Mouse (Mus musculus) left cerebral cortex, postnatal 4 days (tissue): ENCODE data around the gene Shmt1. TPM values are rescaled to one million over a fixed set of nuclear protein-coding genes. Genes with fewer than 3 reads are reported as not detected.

Experiments used
- DNase-seq: peaks from one replicate; pipeline ENCODE4 v3.0.0-alpha.2; 2022
- intact Hi-C: fragments of 180-260 bp; cut with DNase I; formaldehyde crosslinking; loops from one replicate; pipeline ENCODE4 v1.15.1; 2025
- total RNA-seq, 2 experiments: library from RNA; stranded (reverse); gene quantifications; 2 replicates each; pipeline ENCODE4 v1.2.3; 2021

The Shmt1 gene
- total RNA-seq, 2 experiments from 2014 or later, result 4.4 to 5.5 TPM

- intact Hi-C loops, result no loop called here
- no peak for DNase-seq
Measured at GRCm38 (mm10) chr11:60799977-60800376, 11.5 kb downstream of the Shmt1 start.

DNA sequence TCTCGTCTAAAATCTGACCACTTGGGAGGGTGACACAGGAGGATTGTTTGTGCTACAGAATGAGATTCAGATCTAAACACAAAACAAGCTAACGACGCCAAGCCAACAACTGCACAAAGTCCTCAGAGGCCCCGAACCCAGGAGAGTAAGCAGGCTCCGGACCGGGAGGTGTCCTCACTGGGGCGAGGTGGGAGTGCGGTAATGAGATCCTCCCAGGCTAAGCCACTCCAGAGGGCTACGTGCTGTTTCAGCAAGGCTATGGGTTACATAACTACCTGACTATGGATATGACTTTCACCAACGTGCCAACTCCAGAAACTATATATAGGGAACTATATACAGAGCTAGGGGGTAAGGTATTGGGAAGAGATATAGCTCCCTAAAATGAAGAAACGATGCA is 15.2 kb downstream of the Shmt1 start:
- intact Hi-C loops, result no loop called here
- no peak for DNase-seq

DNA sequence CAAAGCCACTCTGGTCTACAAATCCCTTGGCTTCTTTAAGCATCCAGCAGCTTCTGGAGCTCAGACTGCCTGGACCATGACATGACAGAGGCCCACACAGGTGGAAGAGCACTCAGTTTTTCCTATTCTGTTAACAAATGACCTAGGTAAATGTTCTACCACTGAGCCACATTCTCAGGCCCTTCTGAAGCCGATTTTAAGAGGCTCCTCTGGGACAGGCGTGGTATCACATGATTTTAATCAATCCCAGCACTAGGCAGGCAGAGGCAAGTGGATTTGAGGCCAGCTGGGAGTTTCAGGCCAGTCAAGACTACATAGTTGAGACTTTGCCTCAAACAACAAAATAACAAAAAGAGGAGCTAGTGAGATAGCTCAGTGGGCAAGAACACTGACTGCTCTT is 21.0 kb downstream of the Shmt1 start:
- intact Hi-C loops, result no loop called here
- no peak for DNase-seq

- DNase-seq, result no peak
- intact Hi-C loops, result no loop called here
Measured at GRCm38 (mm10) chr11:60787595-60787994, 23.9 kb downstream of the Shmt1 start.

DNA sequence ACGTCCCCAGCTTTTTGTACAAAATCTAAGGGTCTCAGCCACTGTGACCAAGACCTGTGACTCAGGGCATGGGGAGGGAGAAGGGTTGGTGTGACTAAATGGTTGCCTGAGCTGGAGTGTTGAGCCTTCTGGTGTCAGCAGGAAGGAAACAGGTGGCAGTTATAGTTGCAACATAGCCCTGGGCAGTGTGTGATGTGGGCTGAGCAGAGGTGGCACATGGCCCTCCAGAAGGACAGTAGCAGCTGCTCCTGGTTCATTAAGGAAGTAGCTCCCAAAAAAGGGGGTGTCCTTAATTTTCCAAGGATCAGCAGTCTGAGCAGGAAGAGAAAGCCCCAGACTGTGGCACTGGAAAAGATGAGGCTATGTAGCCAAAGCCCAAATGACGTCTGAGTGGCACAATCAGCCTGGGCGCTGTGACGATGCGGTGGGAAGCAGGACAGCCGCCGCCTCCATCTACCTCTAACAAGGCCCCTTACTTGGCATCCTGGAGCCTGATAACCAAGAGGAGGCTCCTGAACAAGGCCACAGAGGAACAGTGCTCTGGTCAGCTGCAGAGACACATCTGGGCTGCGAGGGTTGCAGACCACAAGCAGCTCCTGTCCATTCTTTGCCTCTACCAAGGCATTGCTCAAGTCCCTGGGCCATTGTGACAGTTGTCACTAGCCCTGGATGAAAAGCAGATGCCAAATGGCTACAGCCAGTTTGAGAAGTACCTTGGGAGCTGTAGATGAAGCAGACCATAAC is 27.2 kb downstream of the Shmt1 start:
- intact Hi-C loops, result no loop called here
- no peak for DNase-seq

DNA sequence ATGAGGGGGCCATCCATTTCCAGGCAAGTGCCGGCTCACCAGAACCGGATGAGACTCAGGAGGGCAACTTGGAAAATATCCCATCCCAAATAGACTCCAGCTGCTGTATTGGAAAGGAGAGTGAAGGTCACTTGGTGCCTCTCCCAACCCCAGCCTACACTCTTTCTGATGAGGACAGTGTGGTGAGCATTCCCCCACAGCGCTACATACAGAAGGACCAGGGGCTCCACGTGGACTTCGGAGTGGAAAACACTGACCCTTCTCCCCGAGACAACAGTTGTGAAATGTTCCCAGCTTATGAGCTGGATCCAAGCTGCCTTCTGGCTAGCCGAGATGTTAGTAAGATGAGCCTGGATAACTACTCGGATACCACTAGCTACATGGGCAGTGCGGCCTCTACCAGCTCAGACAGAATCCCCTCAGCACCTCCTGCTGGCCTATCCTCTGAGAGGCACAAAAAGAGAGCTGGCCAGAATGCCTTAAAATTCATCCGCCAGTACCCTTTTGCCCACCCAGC is 31.8 kb downstream of the Shmt1 start:
- intact Hi-C loops, result no loop called here
- no peak for DNase-seq

- intact Hi-C loops, result no loop called here
- no peak for DNase-seq
Measured at GRCm38 (mm10) chr11:60777801-60778370, 33.6 kb downstream of the Shmt1 start.

DNA sequence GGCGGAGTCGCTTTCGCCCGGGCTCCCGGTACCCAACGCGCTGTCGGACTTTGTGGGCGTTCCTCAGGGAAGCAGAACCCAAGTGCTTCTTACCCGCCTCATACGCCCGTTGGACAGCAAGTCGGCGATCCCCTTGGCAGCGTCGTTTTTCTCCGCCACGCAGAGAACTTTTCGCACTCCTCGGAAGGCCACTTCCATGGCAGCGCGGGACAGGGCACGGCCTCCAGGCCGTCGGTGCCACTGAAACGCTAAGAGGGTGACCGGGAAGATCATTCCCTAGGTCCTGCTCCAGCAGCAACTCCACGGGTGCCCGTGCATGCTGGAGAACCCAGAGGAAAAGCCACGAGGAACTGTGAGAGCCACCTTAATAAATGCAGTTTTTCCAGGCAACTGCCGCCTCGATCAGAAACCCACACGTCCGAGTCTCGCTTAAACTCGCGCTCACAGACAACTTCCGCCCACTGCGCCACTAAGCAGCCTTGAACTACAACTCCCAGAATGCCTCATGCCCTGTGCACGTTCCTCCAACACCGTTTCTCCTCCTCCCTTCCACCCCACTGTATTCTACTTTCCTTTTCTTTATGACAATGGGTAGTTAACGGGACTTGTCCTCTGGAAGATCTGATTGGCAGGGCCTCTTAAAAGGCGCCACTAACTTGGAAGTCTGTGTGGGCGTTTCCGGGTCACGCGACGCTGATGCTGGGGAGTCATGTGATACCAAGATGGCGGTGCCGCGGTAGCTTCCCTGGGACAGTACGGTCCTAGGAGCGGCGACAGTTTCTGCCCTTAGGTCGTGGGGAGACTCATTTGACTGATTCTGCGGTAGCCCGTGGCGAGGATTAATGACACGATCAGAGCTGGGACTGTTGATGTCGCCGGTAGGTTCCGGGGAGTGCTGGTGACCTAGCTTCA is 34.4 kb downstream of the Shmt1 start, which contains the start of the genes Top3a and Smcr8:
TSS of gene Top3a (minus strand) at position 537 of the 912 bp plus-strand sequence.
TSS of gene Smcr8 (plus strand) at position 696 of the 912 bp plus-strand sequence.
- intact Hi-C loops, result no loop called here
- DNase-seq, result peak; percentile 75

GRCm38 (mm10) chr11:60776107-60776828 is 35.2 kb downstream of the Shmt1 start:
- intact Hi-C loops, result no loop called here
- no peak for DNase-seq

DNA sequence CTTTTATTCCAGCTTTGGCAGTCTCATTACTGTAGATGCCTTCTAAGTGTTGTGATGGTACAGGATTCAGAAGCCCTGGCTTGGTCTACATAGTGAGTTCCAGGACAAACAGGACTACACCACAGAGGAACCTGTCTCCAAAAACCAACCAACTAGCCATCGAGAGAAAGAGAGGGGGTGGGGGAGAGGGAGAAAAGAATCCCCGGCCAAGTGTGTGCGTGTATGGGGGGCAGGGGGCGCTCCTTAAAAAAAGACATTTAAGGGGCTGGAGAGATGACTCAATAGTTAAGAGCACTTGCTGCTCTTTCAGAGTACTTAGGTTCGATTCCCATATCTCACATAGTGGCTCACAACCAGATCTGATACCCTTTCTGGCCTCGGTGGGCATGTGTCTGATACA is 35.9 kb downstream of the Shmt1 start:
- intact Hi-C loops, result no loop called here
- DNase-seq, result no peak

DNA sequence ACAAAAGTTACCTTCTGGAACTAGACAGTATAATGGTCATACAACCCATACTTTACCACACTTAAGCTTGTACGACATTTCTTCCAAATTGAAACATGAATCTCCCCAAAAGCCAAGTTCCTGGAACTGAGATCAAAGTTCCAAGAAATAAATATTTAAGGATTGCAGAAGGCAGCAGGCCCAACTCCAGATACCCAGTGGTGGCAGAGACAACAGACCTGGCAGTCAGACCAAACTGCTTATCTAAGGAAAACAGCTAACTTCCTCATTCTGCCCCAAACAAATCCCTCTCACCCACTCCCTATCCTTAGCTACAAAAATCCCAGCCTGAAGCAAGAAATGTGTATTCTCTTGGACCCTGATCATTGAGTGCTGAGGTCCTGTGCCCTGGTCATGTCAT is 36.7 kb downstream of the Shmt1 start:
- DNase-seq, result no peak
- intact Hi-C loops, result no loop called here

GRCm38 (mm10) chr11:60774158-60774689 is 37.3 kb downstream of the Shmt1 start:
- intact Hi-C loops, result no loop called here

DNA sequence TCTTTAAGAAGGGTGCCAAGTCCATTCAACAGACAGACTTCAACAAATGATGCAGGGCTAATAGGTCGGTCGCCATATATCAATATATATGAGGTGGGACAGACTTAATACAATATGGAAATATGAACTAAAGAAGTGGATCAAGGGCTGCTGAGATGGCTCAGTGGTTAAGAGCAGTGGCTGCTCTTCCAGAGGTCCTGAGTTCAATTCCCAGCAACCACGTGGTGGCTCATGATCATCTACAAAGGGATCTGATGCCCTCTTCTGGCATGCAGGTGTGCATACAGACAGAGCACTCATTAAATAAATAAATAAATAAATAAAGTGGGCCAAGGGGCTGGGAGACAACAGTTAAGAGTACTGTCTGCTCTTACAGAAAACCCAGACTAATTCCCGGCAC is 39.4 kb downstream of the Shmt1 start:
- DNase-seq, result no peak
- intact Hi-C loops, result no loop called here

More at GRCm38 (mm10) chr11:60774158-60774689, 37.3 kb downstream of the Shmt1 start:
- no peak for DNase-seq

DNA sequence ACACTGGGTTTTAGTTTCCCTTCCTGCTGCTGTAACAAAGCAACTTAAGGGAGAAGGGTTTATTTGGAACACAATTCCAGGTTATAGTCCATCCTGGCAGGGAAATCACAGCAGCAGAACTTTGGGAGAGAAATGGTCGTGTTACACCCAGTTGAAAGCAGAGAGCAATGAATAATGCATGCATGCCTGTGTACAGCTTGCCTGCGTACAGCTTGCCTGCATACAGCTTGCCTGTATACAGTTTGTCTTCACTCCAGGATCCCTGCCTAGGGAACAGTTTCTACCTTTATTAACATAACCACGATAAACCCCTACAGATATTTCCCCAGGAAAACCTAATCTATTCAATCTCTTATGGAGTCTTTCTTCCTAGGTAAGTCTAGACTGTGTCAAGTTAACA is 40.7 kb downstream of the Shmt1 start:
- intact Hi-C loops, result no loop called here

DNA sequence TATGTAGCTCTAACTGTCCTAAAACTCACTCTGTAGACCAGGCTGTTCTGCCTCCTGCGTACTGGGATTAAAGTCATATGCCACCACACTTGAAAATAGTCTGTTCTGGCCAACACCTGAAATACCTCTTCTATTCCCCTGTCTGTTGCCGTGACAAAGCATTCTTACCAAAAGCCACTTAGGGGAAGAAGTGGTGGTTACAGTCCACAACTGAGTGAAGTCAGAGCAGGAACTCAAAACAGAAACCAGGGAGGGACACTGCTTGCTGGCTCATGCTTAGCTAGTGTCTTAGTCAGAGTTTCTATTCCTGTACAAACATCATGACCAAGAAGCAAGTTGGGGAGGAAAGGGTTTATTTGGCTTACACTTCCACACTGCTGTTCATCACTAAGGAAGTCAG is 42.2 kb downstream of the Shmt1 start:
- intact Hi-C loops, result no loop called here
- DNase-seq, result no peak

More for the DNA sequence above, 40.7 kb downstream of the Shmt1 start:
- DNase-seq, result no peak

- DNase-seq, result no peak
- intact Hi-C loops, result no loop called here
Measured at GRCm38 (mm10) chr11:60766969-60767368, 44.5 kb downstream of the Shmt1 start.

DNA sequence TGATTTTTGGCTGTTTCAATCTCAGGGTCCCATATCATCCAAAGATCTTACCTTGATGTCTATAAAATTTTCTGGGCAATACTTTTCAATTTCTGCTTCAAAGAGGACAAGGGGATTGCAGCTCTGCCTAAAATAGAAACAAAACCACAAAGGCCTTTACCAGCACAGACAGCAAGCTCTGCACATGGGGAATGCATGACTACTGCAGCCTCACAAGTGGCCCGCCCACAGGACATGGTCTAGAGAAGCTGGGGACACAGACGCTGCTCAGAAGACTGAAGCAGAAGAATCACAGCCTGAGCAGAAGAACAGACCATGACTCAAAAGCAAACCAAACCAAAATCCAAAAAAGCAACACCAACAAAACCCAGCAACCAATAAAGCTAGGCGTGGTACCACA is 49.8 kb downstream of the Shmt1 start:
- intact Hi-C loops, result no loop called here

GRCm38 (mm10) chr11:60755570-60755969 is 55.9 kb downstream of the Shmt1 start:
- intact Hi-C loops, result no loop called here
- no peak for DNase-seq

More for the DNA sequence above, 49.8 kb downstream of the Shmt1 start:
- DNase-seq, result no peak

GRCm38 (mm10) chr11:60740321-60740720 is 71.2 kb downstream of the Shmt1 start:
- intact Hi-C loops, result no loop called here
- DNase-seq, result no peak
